Mouse (Mus musculus) limb, embryonic 10.5 days (tissue): ENCODE measurements around the gene Xxylt1. TPM values are rescaled to one million over a fixed set of nuclear protein-coding genes. Genes with fewer than 3 reads are reported as not detected.
A peak's percentile ranks its signal among the peaks of the same experiment; 100 is the strongest.
"Not testable (repeated sequence)": the region's sequence is repeated elsewhere in the genome, so short reads cannot be mapped to it uniquely, and the experiment has no call there.

Experiments used
- DNase-seq: peaks from one replicate; pipeline ENCODE4 v3.0.0-alpha.2; 2017; ENCODE audit warnings: low spot score
- H3K27ac ChIP-seq: fragments of 300-500 bp; sonication (generic); 2 replicates; pipeline ENCODE4 v1.5.1; 2016; ENCODE audit warnings: mild to moderate bottlenecking
- H3K27me3 ChIP-seq: fragments of 300-500 bp; sonication (generic); 2 replicates; pipeline ENCODE4 v1.6.1; 2016; ENCODE audit warnings: low read depth, mild to moderate bottlenecking; ENCODE audit not compliant: poor library complexity, severe bottlenecking
- H3K36me3 ChIP-seq: fragments of 300-500 bp; sonication (generic); 2 replicates; pipeline ENCODE4 v1.6.1; 2016; ENCODE audit warnings: mild to moderate bottlenecking, moderate library complexity
- H3K4me1 ChIP-seq: fragments of 300-500 bp; sonication (generic); 2 replicates; pipeline ENCODE4 v1.6.1; 2016
- H3K4me3 ChIP-seq: fragments of 300-500 bp; sonication (generic); 2 replicates; pipeline ENCODE4 v1.5.1; 2016; ENCODE audit warnings: mild to moderate bottlenecking, moderate library complexity
- H3K9me3 ChIP-seq: fragments of 300-500 bp; sonication (generic); replicated peaks from 2 replicates; pipeline ENCODE4 v1.6.1; 2016; ENCODE audit warnings: mild to moderate bottlenecking
- WGBS: fragments of 180-500 bp; shearing (Covaris S2); methylation state at CpG from one replicate; pipeline ENCODE4 v1.1.7; 2016; 5-methylcytosine and 5-hydroxymethylcytosine counted together
- polyA plus RNA-seq: library from polyadenylated mRNA; unstranded; fragments of >200 nt; fragmentation: Nextera tagmentation; extraction: Ambion mirVana; gene quantifications from 2 replicates; pipeline ENCODE4 v1.2.1, GENCODE M21; 2016

The Xxylt1 gene
- polyA plus RNA-seq, 1 experiment from 2014 or later, result 16.6 TPM

GRCm38 (mm10) chr16:31016169-31016568 is 65.1 kb downstream of the Xxylt1 start:
- H3K27ac ChIP-seq, result no peak overlapping the region
- no peaks in the 10 kb centered on the region for H3K36me3 ChIP-seq
- DNase-seq, result no peak
- H3K4me3 ChIP-seq, result no peak overlapping the region
- no peaks in the 10 kb centered on the region for H3K9me3 ChIP-seq
- 77% methylated on average over 8 of the region's 8 CpGs for WGBS
- H3K4me1 ChIP-seq, result peaks cover 19% of the 10 kb centered on the region; the same call in 1 of the 2 replicates
- H3K27me3 ChIP-seq, result no peaks in the 10 kb centered on the region

DNA sequence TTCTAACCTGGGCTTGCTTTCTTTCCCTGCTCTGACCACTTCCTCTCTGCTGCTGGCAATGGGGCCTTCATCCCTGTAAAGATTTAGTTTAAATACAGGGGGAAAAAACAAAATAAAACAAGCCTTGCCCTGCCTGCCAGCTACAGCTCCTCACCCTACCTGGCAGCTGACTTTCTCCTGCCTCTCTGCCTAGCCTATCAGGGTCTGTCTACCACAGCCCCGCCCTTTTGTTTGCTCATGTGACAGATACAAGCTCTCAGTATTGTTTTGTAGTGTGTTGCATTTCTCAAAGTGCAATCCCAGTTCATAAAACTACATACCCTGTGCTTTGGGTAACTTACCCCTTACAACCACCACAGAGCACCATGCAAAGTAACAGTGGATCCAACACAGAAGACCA is 66.0 kb downstream of the Xxylt1 start:
- no peaks in the 10 kb centered on the region for H3K9me3 ChIP-seq
- H3K4me3 ChIP-seq, result no peak overlapping the region

DNA sequence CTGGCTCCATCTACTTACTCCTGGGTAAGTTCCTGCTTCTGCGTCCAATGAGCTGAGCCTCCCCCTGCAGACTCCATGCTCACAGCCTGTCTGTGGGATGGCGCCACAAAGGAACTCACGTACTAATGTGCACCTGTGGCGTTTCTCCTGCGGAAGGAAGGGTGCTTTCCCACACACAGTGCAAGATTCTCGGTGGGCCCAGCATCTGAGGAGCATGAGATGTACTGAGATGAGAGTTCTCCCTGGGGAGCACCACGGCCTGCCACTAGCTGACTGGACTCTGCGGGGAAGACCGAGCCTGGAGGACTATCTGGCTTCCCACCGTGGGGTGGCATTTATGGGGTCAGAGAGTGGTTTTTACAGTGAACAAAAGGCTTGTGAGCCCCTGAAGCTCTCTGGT is 69.0 kb downstream of the Xxylt1 start:
- DNase-seq, result no peak
- Histone ChIP-seq H3K36me3 (0 out of 2 replicates have a peak, but pooled peaks cover 3% of the 10 kb centered on the region), H3K4me1 (peaks cover 15% of the 10 kb centered on the region; the same call in 1 of the 2 replicates), H3K27me3 (no peaks in the 10 kb centered on the region), H3K9me3 (no peaks in the 10 kb centered on the region), H3K27ac (no peak overlapping the region), H3K4me3 (no peak overlapping the region)
- 95% methylated on average over 10 of the region's 10 CpGs for WGBS

More for the DNA sequence above, 66.0 kb downstream of the Xxylt1 start:
- Histone ChIP-seq H3K36me3 (no peaks in the 10 kb centered on the region), H3K27me3 (no peaks in the 10 kb centered on the region), H3K4me1 (peaks cover 15% of the 10 kb centered on the region), H3K27ac (no peak overlapping the region)
- no peak for DNase-seq
- WGBS, result 84% methylated on average over 1 of the region's 1 CpGs

DNA sequence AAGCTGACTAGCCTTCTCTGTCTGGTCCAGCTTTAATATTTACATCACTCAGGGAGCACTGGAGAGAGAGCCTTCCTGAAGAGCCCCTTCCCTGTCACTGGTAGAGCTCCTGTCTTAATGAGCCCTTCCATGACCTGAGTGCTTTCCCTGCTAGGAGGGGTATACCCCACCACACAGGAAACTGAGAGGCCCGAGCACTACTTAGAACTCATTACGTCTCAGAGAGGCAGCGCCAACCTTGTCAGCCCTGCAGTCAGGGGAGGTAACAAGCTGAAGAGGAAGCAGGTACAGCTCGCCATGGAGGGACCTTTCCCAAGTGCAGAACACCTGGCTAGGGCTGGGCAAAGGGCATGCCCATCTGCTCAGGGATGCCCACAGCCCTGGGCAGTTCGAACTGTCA is 70.8 kb downstream of the Xxylt1 start:
- no peak overlapping the region for H3K4me3 ChIP-seq
- H3K27ac ChIP-seq, result no peak overlapping the region
- H3K9me3 ChIP-seq, result no peaks in the 10 kb centered on the region
- H3K27me3 ChIP-seq, result no peaks in the 10 kb centered on the region
- H3K4me1 ChIP-seq, result peaks cover 17% of the 10 kb centered on the region
- no peak for DNase-seq
- H3K36me3 ChIP-seq, result 0 out of 2 replicates have a peak, but pooled peaks cover 9% of the 10 kb centered on the region
- 86% methylated on average over 5 of the region's 5 CpGs for WGBS

GRCm38 (mm10) chr16:31008326-31008725 is 72.9 kb downstream of the Xxylt1 start:
- 91% methylated on average over 7 of the region's 7 CpGs for WGBS
- H3K36me3 ChIP-seq, result 0 out of 2 replicates have a peak, but pooled peaks cover 9% of the 10 kb centered on the region
- peaks cover 38% of the 10 kb centered on the region for H3K4me1 ChIP-seq
- no peaks in the 10 kb centered on the region for H3K27me3 ChIP-seq
- H3K9me3 ChIP-seq, result no peaks in the 10 kb centered on the region
- no peak for DNase-seq
- no peak overlapping the region for H3K27ac ChIP-seq
- H3K4me3 ChIP-seq, result no peak overlapping the region

GRCm38 (mm10) chr16:31007582-31007981 is 73.7 kb downstream of the Xxylt1 start:
- Histone ChIP-seq H3K27ac (no peak overlapping the region), H3K4me3 (no peak overlapping the region), H3K4me1 (peaks cover 40% of the 10 kb centered on the region), H3K9me3 (no peaks in the 10 kb centered on the region), H3K27me3 (no peaks in the 10 kb centered on the region), H3K36me3 (0 out of 2 replicates have a peak, but pooled peaks cover 9% of the 10 kb centered on the region)
- WGBS, result 93% methylated on average over 12 of the region's 12 CpGs
- no peak for DNase-seq

DNA sequence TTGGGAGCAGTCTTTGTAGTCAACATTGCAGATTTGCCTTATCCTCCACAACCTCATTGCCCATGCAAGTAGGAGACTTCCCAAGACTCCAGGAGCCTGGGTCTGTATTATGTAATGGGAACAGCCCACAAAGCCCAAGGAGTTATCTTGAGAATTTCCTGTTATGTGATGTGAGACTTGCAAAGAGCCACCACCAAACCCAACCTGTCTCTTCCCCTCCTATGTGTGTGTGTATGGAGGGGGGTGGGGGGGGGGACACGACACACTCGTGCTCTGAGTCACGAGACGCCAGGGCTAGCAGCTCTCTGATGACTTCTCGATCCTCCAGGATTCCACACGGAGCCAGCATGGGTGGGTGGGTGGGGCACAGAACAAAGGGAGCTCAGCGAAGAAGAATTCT is 75.5 kb downstream of the Xxylt1 start:
- WGBS, result 80% methylated on average over 7 of the region's 7 CpGs
- Histone ChIP-seq H3K36me3 (0 out of 2 replicates have a peak, but pooled peaks cover 9% of the 10 kb centered on the region), H3K27me3 (no peaks in the 10 kb centered on the region), H3K4me1 (peaks cover 44% of the 10 kb centered on the region), H3K27ac (0 out of 2 replicates have a peak overlapping the region, but pooled peaks have one; percentile 19), H3K4me3 (no peak overlapping the region), H3K9me3 (no peaks in the 10 kb centered on the region)
- DNase-seq, result no peak

DNA sequence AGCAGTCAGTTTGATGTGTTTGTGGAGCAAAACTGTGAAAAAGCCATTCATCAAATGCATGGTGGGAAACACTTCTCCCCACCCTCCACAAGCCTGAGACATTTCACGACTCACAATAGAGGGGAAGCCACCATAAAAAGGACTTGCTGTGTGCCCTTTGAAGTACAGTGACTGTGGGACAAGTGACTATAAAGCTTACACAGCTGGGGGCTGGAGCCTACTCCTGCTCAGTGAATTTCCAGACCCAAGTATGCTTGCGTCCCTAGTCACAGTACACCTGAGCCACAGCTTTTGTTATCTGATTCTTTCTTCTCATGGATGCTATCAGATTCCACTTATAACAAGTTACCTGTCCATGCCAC is 76.9 kb downstream of the Xxylt1 start:
- 0 out of 2 replicates have a peak, but pooled peaks cover 9% of the 10 kb centered on the region for H3K36me3 ChIP-seq
- H3K27me3 ChIP-seq, result no peaks in the 10 kb centered on the region
- no peak overlapping the region for H3K4me3 ChIP-seq
- H3K4me1 ChIP-seq, result peaks cover 39% of the 10 kb centered on the region
- peak overlapping the region; percentile 53 for H3K27ac ChIP-seq
- WGBS, result 29% methylated on average over 2 of the region's 2 CpGs
- no peak for DNase-seq
- H3K9me3 ChIP-seq, result no peaks in the 10 kb centered on the region

GRCm38 (mm10) chr16:31003592-31004320 is 77.5 kb downstream of the Xxylt1 start:
- not testable (repeated sequence) for H3K9me3 ChIP-seq, H3K36me3 ChIP-seq, H3K27me3 ChIP-seq
- Histone ChIP-seq H3K4me1 (peaks cover 39% of the 10 kb centered on the region), H3K4me3 (0 out of 2 replicates have a peak overlapping the region, but pooled peaks have one; percentile 10), H3K27ac (peak overlapping the region; percentile 53)
- peak; percentile 58 for DNase-seq
- WGBS, result 14% methylated on average over 10 of the region's 10 CpGs

DNA sequence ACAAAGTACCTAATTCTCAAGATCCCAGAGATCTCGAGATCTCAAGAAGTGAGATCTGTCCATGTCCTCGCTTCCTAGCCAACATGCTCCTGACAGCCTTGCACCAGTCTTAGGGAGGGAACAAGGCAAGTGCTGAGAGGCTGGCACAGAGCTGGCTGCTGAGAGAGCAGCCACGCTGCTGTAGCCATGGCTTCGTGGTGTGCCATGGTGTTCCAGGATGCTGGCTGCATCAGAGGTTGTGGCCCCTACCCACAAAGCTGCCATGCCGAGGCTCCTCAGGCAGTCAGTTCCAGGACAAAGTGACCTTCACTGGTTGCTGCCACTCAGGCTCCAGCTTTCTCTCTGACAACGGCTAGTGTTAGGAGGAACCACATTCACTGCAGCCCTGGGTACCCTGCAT is 78.3 kb downstream of the Xxylt1 start:
- no peak for DNase-seq
- H3K27ac ChIP-seq, result peak overlapping the region; percentile 61

DNA sequence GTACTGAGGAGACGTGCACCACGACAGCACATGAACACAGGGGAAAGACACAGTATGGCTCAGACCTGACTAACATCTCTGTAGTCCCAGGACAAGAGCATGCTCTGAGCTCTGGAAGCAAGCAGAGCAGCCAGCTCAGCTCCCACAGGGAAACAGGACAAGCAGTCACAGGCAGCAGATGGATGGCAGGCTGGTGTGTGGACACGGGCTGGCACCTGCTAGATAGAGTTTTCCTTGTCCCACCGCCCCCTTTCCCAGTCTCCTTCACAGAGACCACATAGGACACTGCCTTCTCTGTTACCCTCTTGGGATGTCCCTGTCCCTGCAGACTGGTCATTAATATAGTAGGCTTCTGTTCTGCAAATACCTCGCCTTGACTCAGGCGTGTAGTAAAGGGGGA is 79.1 kb downstream of the Xxylt1 start:
- H3K27me3 ChIP-seq, result no peaks in the 10 kb centered on the region
- WGBS, result 89% methylated on average over 6 of the region's 6 CpGs
- 0 out of 2 replicates have a peak, but pooled peaks cover 5% of the 10 kb centered on the region for H3K36me3 ChIP-seq
- H3K4me1 ChIP-seq, result peaks cover 42% of the 10 kb centered on the region
- 0 out of 2 replicates have a peak overlapping the region, but pooled peaks have one; percentile 61 for H3K27ac ChIP-seq
- H3K9me3 ChIP-seq, result no peaks in the 10 kb centered on the region
- no peak for DNase-seq
- H3K4me3 ChIP-seq, result no peak overlapping the region

More for the DNA sequence above, 78.3 kb downstream of the Xxylt1 start:
- 68% methylated on average over 6 of the region's 6 CpGs for WGBS
- Histone ChIP-seq H3K36me3 (0 out of 2 replicates have a peak, but pooled peaks cover 9% of the 10 kb centered on the region), H3K9me3 (no peaks in the 10 kb centered on the region), H3K4me1 (peaks cover 39% of the 10 kb centered on the region), H3K27me3 (no peaks in the 10 kb centered on the region), H3K4me3 (0 out of 2 replicates have a peak overlapping the region, but pooled peaks have one; percentile 10)

DNA sequence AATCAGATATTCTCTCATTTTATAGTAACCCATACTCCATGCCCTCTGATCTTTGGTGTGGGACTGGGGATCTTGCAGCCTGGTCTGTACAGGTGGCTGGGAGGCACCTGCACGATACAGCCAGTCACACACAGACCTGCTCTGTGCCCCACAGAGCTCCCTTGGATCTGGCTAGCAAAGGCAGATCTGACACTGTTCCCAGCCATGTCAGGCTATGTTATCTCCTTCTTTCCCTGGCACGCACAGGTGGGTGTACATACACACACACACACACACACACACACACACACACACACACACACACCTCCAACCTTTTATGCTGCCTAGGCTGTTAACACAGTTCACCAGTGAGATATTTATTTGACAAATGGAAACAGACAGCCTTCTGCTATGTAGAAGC is 82.5 kb downstream of the Xxylt1 start:
- no peaks in the 10 kb centered on the region for H3K36me3 ChIP-seq
- no peak overlapping the region for H3K4me3 ChIP-seq
- peaks cover 37% of the 10 kb centered on the region for H3K4me1 ChIP-seq
- 89% methylated on average over 2 of the region's 2 CpGs for WGBS
- H3K27ac ChIP-seq, result no peak overlapping the region
- no peaks in the 10 kb centered on the region for H3K9me3 ChIP-seq
- no peaks in the 10 kb centered on the region for H3K27me3 ChIP-seq
- no peak for DNase-seq

- Histone ChIP-seq H3K27me3 (no peaks in the 10 kb centered on the region), H3K9me3 (no peaks in the 10 kb centered on the region), H3K27ac (no peak overlapping the region), H3K4me3 (no peak overlapping the region), H3K4me1 (peaks cover 31% of the 10 kb centered on the region), H3K36me3 (no peaks in the 10 kb centered on the region)
- no peak for DNase-seq
- WGBS, result 95% methylated on average over 2 of the region's 2 CpGs
Observed at GRCm38 (mm10) chr16:30998048-30998447, 83.2 kb downstream of the Xxylt1 start.
